Mouse (Mus musculus): ENCODE data around the gene Aldh3b1. TPM values are rescaled to one million over a fixed set of nuclear protein-coding genes. Genes with fewer than 3 reads are reported as not detected.

The Aldh3b1 gene
- polyA plus RNA-seq, 1 experiment from 2014 or later = 2.3 TPM

DNA sequence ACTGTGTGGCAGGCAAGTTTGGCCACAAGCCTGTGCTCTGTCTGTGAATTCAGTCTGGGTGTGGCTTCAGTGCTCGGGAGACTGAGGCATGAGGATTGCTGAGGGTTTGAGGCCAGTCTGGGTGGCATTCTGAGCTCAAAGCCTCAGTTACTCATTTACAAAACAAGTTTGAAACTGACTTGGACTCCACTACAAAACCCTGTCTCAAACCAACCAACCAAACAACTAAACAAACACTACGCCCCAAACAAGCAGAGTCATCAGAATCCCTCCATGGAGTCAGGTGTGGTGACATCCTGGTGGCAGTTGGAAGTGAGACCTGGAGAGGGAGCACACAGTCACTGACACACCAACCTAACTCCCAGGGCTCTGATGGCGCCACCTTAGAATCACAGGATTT lies 20.7 kb upstream of the Aldh3b1 start:
- Histone ChIP-seq H3K27ac (ENCODE audit: low read depth, low read length) (no peak overlapping the region), H3K27me3 (ENCODE audit: control insufficient read depth, insufficient read depth, low read length) (no peaks in the 10 kb centered on the region), H3K36me3 (ENCODE audit: control insufficient read depth, insufficient read depth, low read length) (no peaks in the 10 kb centered on the region; the same call in 1 of the 2 replicates), H3K9me3 (replicated peaks; ENCODE audit: control insufficient read depth, low read length) (no peaks in the 10 kb centered on the region), H3K4me1 (ENCODE audit: control insufficient read depth, insufficient read depth, low read length) (peaks cover 5% of the 10 kb centered on the region; the same call in 1 of the 2 replicates), H3K4me3 (ENCODE audit: low read depth, low read length) (no peak overlapping the region), H3K9ac (ENCODE audit: low read depth, low read length) (no peak overlapping the region), H3K4me2 (no peak overlapping the region)
- WGBS (ENCODE audit: insufficient replicate concordance) = 73% methylated on average over 3 of the region's 3 CpGs
- ATAC-seq (replicated peaks; ENCODE audit: insufficient number of reproducible peaks, low FRiP score, low TSS enrichment) = no peak

DNA sequence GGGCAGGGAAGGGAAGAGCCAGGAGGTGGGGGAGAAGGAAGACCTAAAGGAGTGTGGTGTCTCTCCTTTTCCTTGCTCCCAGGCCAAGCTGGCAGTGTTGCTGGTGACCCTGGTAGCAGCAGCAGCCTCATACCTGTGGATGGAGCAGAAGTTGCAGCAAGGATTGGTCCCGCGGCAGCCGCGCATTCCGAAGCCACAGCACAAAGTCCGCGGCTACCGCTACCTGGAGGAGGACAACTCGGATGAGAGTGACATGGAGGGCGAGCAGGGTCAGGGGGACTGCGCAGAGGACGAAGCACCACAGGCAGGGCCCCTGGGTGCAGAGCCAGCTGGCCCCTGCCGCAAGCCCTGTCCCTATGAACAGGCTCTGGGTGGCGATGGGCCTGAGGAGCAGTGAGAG lies 18.9 kb upstream of the Aldh3b1 start:
- 60% methylated on average over 14 of the region's 14 CpGs for WGBS (ENCODE audit: insufficient replicate concordance)
- Histone ChIP-seq H3K4me1 (ENCODE audit: control insufficient read depth, insufficient read depth, low read length) (peaks cover 5% of the 10 kb centered on the region; the same call in 1 of the 2 replicates), H3K4me3 (ENCODE audit: low read depth, low read length) (no peak overlapping the region), H3K36me3 (ENCODE audit: control insufficient read depth, insufficient read depth, low read length) (no peaks in the 10 kb centered on the region; the same call in 1 of the 2 replicates), H3K27ac (ENCODE audit: low read depth, low read length) (no peak overlapping the region), H3K9me3 (replicated peaks; ENCODE audit: control insufficient read depth, low read length) (no peaks in the 10 kb centered on the region), H3K4me2 (no peak overlapping the region), H3K9ac (ENCODE audit: low read depth, low read length) (no peak overlapping the region), H3K27me3 (ENCODE audit: control insufficient read depth, insufficient read depth, low read length) (peaks cover 7% of the 10 kb centered on the region; the same call in 1 of the 2 replicates)
- ATAC-seq (replicated peaks; ENCODE audit: insufficient number of reproducible peaks, low FRiP score, low TSS enrichment) = no peak

DNA sequence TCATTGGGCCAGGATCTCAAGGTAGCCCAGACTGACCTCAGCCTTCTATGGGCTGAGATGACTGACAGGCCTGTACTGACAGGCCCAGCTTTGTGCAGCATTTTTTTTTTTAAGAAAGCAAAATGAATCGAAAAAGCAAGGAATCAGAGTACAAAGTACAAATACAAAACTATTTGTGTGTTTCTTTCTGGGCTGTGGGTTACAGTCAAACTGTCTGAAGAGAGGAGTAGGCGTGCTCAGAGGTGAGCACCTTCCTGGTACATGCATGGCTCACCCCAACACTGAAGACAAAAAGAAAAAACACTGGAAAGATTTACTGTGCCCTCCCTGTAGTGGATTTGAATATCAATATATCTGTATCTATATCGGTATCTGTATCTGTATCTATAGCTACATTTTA lies 18.2 kb upstream of the Aldh3b1 start:
- Histone ChIP-seq H3K4me1 (ENCODE audit: control insufficient read depth, insufficient read depth, low read length) (peaks cover 5% of the 10 kb centered on the region; the same call in 1 of the 2 replicates), H3K9ac (ENCODE audit: low read depth, low read length) (no peak overlapping the region), H3K4me2 (no peak overlapping the region), H3K36me3 (ENCODE audit: control insufficient read depth, insufficient read depth, low read length) (no peaks in the 10 kb centered on the region; the same call in 1 of the 2 replicates), H3K9me3 (replicated peaks; ENCODE audit: control insufficient read depth, low read length) (no peaks in the 10 kb centered on the region), H3K27ac (ENCODE audit: low read depth, low read length) (no peak overlapping the region), H3K27me3 (ENCODE audit: control insufficient read depth, insufficient read depth, low read length) (peaks cover 11% of the 10 kb centered on the region; the same call in 1 of the 2 replicates), H3K4me3 (ENCODE audit: low read depth, low read length) (no peak overlapping the region)
- no peak for ATAC-seq (replicated peaks; ENCODE audit: insufficient number of reproducible peaks, low FRiP score, low TSS enrichment)
- 67% methylated on average over 3 of the region's 3 CpGs for WGBS (ENCODE audit: insufficient replicate concordance)

DNA sequence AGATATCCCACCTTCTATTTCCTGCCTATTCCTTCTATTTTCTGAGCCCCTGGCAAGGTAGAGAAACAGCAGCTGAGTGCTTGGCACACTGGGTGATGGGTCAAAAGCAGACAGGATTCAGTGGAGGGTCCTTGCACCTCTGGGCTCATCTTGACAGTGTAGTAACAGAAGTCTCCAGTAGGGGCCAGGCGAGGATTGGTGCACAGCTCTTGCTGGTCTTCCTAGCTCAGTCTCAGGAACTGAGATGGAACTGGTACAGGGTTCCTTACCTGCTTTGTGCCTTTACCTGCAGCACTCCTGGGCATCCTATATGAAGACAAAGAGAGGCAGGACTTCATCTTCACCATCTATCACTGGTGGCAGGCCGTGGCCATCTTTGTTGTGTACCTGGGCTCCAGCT lies 17.1 kb upstream of the Aldh3b1 start:
- 0 out of 2 replicates have a peak, but pooled peaks have one; percentile 32 for ATAC-seq (replicated peaks; ENCODE audit: insufficient number of reproducible peaks, low FRiP score, low TSS enrichment)

DNA sequence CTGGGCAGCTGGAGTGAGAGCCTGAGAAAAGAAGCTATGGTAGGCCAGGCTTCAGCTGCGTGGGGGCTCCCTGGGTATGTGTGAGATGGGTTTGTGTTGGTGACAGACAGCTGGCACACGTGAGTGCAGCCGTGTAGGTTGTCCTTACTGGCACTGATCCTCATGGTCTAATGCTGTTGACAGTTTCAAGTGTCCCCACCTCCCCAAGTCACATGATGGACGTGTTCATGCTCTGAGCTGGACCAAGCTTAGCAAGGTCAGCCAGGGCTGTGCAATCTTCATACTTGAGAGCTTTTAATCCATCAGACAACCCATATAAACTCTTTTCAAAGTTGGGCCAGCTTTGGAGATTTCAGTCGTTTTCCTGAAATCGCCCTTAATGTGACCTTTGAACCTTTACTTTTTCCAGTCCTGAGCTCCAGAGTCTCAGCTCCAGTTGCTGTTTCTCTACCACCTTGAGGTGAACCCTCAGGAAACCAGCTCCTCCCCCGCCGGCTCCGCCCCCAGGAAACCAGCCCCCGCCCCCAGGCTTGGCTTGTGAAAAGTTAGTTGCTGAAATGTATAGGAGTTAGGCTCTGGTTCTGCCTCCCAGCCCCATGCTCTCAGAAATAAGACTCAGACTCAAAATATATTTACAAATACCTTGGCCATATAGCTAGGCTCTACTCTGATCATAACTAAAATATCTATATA lies 16.4 kb upstream of the Aldh3b1 start:
- WGBS (ENCODE audit: insufficient replicate concordance) = 15% methylated on average over 10 of the region's 10 CpGs
- H3K9ac ChIP-seq (ENCODE audit: low read depth, low read length) = no peak overlapping the region
- H3K36me3 ChIP-seq (ENCODE audit: control insufficient read depth, insufficient read depth, low read length) = no peaks in the 10 kb centered on the region; the same call in 1 of the 2 replicates
- H3K9me3 ChIP-seq (replicated peaks; ENCODE audit: control insufficient read depth, low read length) = no peaks in the 10 kb centered on the region
- H3K4me2 ChIP-seq = no peak overlapping the region; the same call in 1 of the 2 replicates
- no peak overlapping the region for H3K4me3 ChIP-seq (ENCODE audit: low read depth, low read length)
- peaks cover 11% of the 10 kb centered on the region; the same call in 1 of the 2 replicates for H3K27me3 ChIP-seq (ENCODE audit: control insufficient read depth, insufficient read depth, low read length)
- H3K4me1 ChIP-seq (ENCODE audit: control insufficient read depth, insufficient read depth, low read length) = peaks cover 5% of the 10 kb centered on the region; the same call in 1 of the 2 replicates
- no peak overlapping the region for H3K27ac ChIP-seq (ENCODE audit: low read depth, low read length)
- no peak; the same call in 1 of the 2 replicates for ATAC-seq (replicated peaks; ENCODE audit: insufficient number of reproducible peaks, low FRiP score, low TSS enrichment)

More for the DNA sequence above, 17.1 kb upstream of the Aldh3b1 start:
- peaks cover 11% of the 10 kb centered on the region; the same call in 1 of the 2 replicates for H3K27me3 ChIP-seq (ENCODE audit: control insufficient read depth, insufficient read depth, low read length)
- no peak overlapping the region for H3K27ac ChIP-seq (ENCODE audit: low read depth, low read length)
- 11% methylated on average over 2 of the region's 2 CpGs for whole genome bisulfite sequencing (ENCODE audit: insufficient replicate concordance)
- peaks cover 5% of the 10 kb centered on the region; the same call in 1 of the 2 replicates for H3K4me1 ChIP-seq (ENCODE audit: control insufficient read depth, insufficient read depth, low read length)
- H3K4me2 ChIP-seq = no peak overlapping the region
- H3K9me3 ChIP-seq (replicated peaks; ENCODE audit: control insufficient read depth, low read length) = no peaks in the 10 kb centered on the region
- H3K9ac ChIP-seq (ENCODE audit: low read depth, low read length) = no peak overlapping the region
- no peak overlapping the region for H3K4me3 ChIP-seq (ENCODE audit: low read depth, low read length)
- H3K36me3 ChIP-seq (ENCODE audit: control insufficient read depth, insufficient read depth, low read length) = no peaks in the 10 kb centered on the region; the same call in 1 of the 2 replicates

DNA sequence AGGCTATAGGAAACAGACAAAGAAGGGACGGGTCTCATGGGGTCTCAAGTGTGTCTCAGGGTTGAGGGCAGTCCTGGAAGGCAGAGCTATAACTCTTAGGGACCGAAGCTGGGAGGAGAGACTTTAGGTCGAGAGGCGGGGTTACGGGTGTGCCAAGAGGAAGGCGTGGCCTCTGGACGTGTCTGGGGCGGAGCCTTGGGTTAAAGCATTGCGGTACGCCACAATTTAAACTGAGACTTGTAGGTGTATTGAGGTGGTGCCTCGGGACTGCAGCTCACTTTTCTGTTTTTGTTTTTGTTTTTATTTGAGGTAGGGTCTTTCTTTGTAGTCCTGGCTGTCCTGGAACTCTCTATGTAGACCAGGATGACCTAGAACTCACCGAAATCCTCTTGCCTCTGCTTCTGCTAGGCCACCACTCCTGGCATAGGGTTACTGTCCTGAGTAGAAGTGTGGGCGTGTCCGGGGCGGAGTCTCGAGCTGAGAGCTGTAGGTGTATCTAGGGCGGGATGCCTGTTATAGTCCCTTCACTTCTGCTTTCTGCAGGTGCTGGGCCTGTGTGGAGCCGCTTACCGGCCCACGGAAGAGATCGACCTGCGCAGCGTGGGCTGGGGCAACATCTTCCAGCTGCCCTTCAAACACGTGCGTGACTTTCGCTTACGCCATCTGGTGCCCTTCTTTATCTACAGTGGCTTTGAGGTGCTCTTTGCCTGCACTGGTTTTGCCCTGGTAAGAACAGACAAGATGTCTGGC lies 13.6 kb upstream of the Aldh3b1 start:
- Histone ChIP-seq H3K4me1 (ENCODE audit: control insufficient read depth, insufficient read depth, low read length) (peaks cover 5% of the 10 kb centered on the region; the same call in 1 of the 2 replicates), H3K9me3 (replicated peaks; ENCODE audit: control insufficient read depth, low read length) (no peaks in the 10 kb centered on the region), H3K4me2 (peak overlapping the region; percentile 52), H3K27ac (ENCODE audit: low read depth, low read length) (no peak overlapping the region), H3K9ac (ENCODE audit: low read depth, low read length) (no peak overlapping the region), H3K27me3 (ENCODE audit: control insufficient read depth, insufficient read depth, low read length) (peaks cover 11% of the 10 kb centered on the region; the same call in 1 of the 2 replicates), H3K36me3 (ENCODE audit: control insufficient read depth, insufficient read depth, low read length) (no peaks in the 10 kb centered on the region; the same call in 1 of the 2 replicates), H3K4me3 (ENCODE audit: low read depth, low read length) (peak overlapping the region; percentile 6; the same call in 1 of the 2 replicates)
- 15% methylated on average over 27 of the region's 27 CpGs for WGBS (ENCODE audit: insufficient replicate concordance)
- ATAC-seq (replicated peaks; ENCODE audit: insufficient number of reproducible peaks, low FRiP score, low TSS enrichment) = 0 out of 2 replicates have a peak, but pooled peaks have one; percentile 48

DNA sequence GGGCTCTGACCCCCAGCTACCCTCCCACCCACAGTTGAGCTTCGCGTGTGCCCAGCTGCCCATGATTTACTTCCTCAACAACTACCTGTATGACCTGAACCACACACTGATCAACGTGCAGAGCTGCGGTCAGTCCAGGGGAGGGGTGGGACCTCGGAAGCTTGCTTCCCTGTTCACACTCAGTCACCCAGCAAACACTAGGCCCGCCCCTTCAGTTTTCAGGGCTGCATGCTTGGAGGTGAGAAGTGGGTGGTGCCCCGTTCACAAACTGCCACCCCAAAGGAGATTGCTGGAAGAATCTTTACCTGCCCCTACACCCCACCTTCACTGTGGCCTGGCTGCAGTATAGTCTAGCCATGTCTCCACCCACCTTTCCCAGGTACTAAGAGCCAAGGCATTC lies 12.7 kb upstream of the Aldh3b1 start:
- Histone ChIP-seq H3K36me3 (ENCODE audit: control insufficient read depth, insufficient read depth, low read length) (no peaks in the 10 kb centered on the region; the same call in 1 of the 2 replicates), H3K9ac (ENCODE audit: low read depth, low read length) (no peak overlapping the region), H3K4me2 (no peak overlapping the region), H3K27ac (ENCODE audit: low read depth, low read length) (no peak overlapping the region), H3K4me3 (ENCODE audit: low read depth, low read length) (no peak overlapping the region), H3K27me3 (ENCODE audit: control insufficient read depth, insufficient read depth, low read length) (peaks cover 14% of the 10 kb centered on the region), H3K9me3 (replicated peaks; ENCODE audit: control insufficient read depth, low read length) (no peaks in the 10 kb centered on the region), H3K4me1 (ENCODE audit: control insufficient read depth, insufficient read depth, low read length) (peaks cover 5% of the 10 kb centered on the region; the same call in 1 of the 2 replicates)
- 66% methylated on average over 7 of the region's 7 CpGs for WGBS (ENCODE audit: insufficient replicate concordance)
- ATAC-seq (replicated peaks; ENCODE audit: insufficient number of reproducible peaks, low FRiP score, low TSS enrichment) = no peak

Measured in heart, embryonic 11.5 days (tissue).